Comparison of ENCODE assay signal across 8 mouse cellular contexts in the genomic region with DNA sequence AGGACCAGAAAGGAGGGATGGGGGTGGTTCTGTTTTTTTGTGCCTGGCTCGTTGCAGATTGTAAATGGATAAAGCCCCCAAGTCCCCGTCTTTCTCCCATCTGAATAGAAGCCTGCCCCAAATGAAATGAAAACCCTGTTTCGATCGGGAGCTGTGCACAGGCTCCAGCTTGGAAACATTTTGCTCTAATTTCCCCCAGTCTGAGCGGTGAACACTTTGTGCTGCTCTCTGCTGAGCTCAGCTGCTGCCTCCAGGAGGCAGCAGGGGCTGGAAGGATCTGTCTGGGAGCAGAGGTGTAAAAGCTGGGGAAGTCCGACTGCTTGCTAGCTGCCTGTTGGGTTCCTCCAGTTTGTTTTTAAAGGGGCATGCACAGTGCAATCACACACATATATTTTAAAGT. TPM values are rescaled to one million over a fixed set of nuclear protein-coding genes. Genes with fewer than 3 reads are reported as not detected.
DNase-seq lines count a peak whose midpoint lies in the region; ATAC-seq and TF ChIP-seq lines count a peak whose summit lies in the region.

No protein-coding gene starts in this region.

- H3K27me3 ChIP-seq in spleen, adult 2 months (ENCODE audit: control insufficient read depth, insufficient read depth, low read length): no peaks in the 10 kb centered on the region
- H3K27me3 ChIP-seq in forebrain, embryonic 12.5 days: peaks cover 18% of the 10 kb centered on the region
- peaks cover 2% of the 10 kb centered on the region; the same call in 1 of the 2 replicates for H3K27me3 ChIP-seq in hindbrain, embryonic 11.5 days (ENCODE audit: control insufficient read depth, insufficient read depth, low read length)
- no peaks in the 10 kb centered on the region for H3K27me3 ChIP-seq in stomach, embryonic 14.5 days (ENCODE audit: control insufficient read depth, insufficient read depth, low read length)

- DNase-seq in spleen, adult 2 months (ENCODE audit: low read depth in 1 of 2, low spot score in 2 of 2): no peak
- no peak for DNase-seq in spleen, postnatal 36 days (ENCODE audit: low spot score in 2 of 2)
- peak; percentile 74 for DNase-seq in hindbrain, embryonic 11.5 days (ENCODE audit: low spot score)
- peak; percentile 47 to 76 for DNase-seq in layer of hippocampus, postnatal 14 days (ENCODE audit: low spot score in 2 of 2)
- peak; percentile 41 for DNase-seq in lung, postnatal 25 days (ENCODE audit: low spot score)
- DNase-seq in spleen, postnatal 10 days (ENCODE audit: low spot score in 2 of 2): no peak

- H3K36me3 ChIP-seq in spleen, adult 2 months (ENCODE audit: control insufficient read depth, insufficient read depth, low read length): no peaks in the 10 kb centered on the region
- peaks cover 7% of the 10 kb centered on the region; the same call in 1 of the 2 replicates for H3K36me3 ChIP-seq in forebrain, embryonic 12.5 days (replicated peaks)
- H3K36me3 ChIP-seq in hindbrain, embryonic 11.5 days (ENCODE audit: control insufficient read depth, insufficient read depth, low read length): no peaks in the 10 kb centered on the region
- no peaks in the 10 kb centered on the region for H3K36me3 ChIP-seq in stomach, embryonic 14.5 days (ENCODE audit: control insufficient read depth, insufficient read depth, low read length)

- no peaks in the 10 kb centered on the region; the same call in 1 of the 2 replicates for H3K4me1 ChIP-seq in spleen, adult 2 months (ENCODE audit: control insufficient read depth, insufficient read depth, insufficient read length)
- H3K4me1 ChIP-seq in forebrain, embryonic 12.5 days: peaks cover 79% of the 10 kb centered on the region
- peaks cover 18% of the 10 kb centered on the region for H3K4me1 ChIP-seq in hindbrain, embryonic 11.5 days (replicated peaks; ENCODE audit: control insufficient read depth, insufficient read depth, low read length)
- peaks cover 38% of the 10 kb centered on the region for H3K4me1 ChIP-seq in stomach, embryonic 14.5 days (ENCODE audit: control insufficient read depth, insufficient read depth, low read length)

- no peaks in the 10 kb centered on the region for H3K9me3 ChIP-seq in forebrain, embryonic 12.5 days
- no peaks in the 10 kb centered on the region for H3K9me3 ChIP-seq in hindbrain, embryonic 11.5 days (ENCODE audit: control insufficient read depth, low read length)
- no peaks in the 10 kb centered on the region for H3K9me3 ChIP-seq in stomach, embryonic 14.5 days (ENCODE audit: control insufficient read depth, low read depth, low read length)

- H3K4me3 ChIP-seq in spleen, adult 2 months (ENCODE audit: extremely low read depth, insufficient read depth, insufficient read length): peak overlapping the region; percentile 36
- H3K4me3 ChIP-seq in forebrain, embryonic 12.5 days (replicated peaks): peak overlapping the region; percentile 49
- peak overlapping the region; percentile 61 for H3K4me3 ChIP-seq in hindbrain, embryonic 11.5 days (ENCODE audit: low read depth, low read length)
- H3K4me3 ChIP-seq in stomach, embryonic 14.5 days (ENCODE audit: low read depth, low read length): peak overlapping the region; percentile 49

- no peak for TF ChIP-seq CTCF in spleen, adult 2 months (IDR thresholded peaks at IDR 0.05; ENCODE audit: extremely low read depth, insufficient read depth, insufficient read length, insufficient replicate concordance)

- peak overlapping the region; percentile 39; the same call in 1 of the 2 replicates for H3K27ac ChIP-seq in spleen, adult 2 months (ENCODE audit: insufficient read depth, low read length)
- peak overlapping the region; percentile 90 for H3K27ac ChIP-seq in forebrain, embryonic 12.5 days
- peak overlapping the region; percentile 67 for H3K27ac ChIP-seq in hindbrain, embryonic 11.5 days (ENCODE audit: low read depth, low read length)
- H3K27ac ChIP-seq in stomach, embryonic 14.5 days (ENCODE audit: low read length): peak overlapping the region; percentile 4; the same call in 1 of the 2 replicates

- H3K4me2 ChIP-seq in forebrain, embryonic 12.5 days: peak overlapping the region; percentile 65
- H3K4me2 ChIP-seq in hindbrain, embryonic 11.5 days (replicated peaks; ENCODE audit: low read depth, low read length): peak overlapping the region; percentile 64
- H3K4me2 ChIP-seq in stomach, embryonic 14.5 days (replicated peaks; ENCODE audit: low read depth, low read length): peak overlapping the region; percentile 38

- peak overlapping the region; percentile 62 for H3K9ac ChIP-seq in forebrain, embryonic 12.5 days
- peak overlapping the region; percentile 81 for H3K9ac ChIP-seq in hindbrain, embryonic 11.5 days (ENCODE audit: low read depth, low read length)
- peak overlapping the region; percentile 40 for H3K9ac ChIP-seq in stomach, embryonic 14.5 days (replicated peaks; ENCODE audit: low read depth, low read length)

- peak; percentile 62 for ATAC-seq in forebrain, embryonic 12.5 days (ENCODE audit: low FRiP score)
- peak; percentile 49; the same call in 1 of the 2 replicates for ATAC-seq in hindbrain, embryonic 11.5 days (ENCODE audit: low FRiP score)
- no peak; the same call in 1 of the 2 replicates for ATAC-seq in stomach, embryonic 14.5 days (ENCODE audit: insufficient number of reproducible peaks, insufficient read depth, low FRiP score, low read depth)

- no peak for TF ChIP-seq POLR2A in spleen, adult 2 months (IDR thresholded peaks at IDR 0.05; ENCODE audit: low read depth, low read length)

- WGBS in spleen, adult 2 months: 19% methylated on average over 6 of the region's 6 CpGs
- WGBS in forebrain, embryonic 12.5 days: 0% methylated on average over 6 of the region's 6 CpGs
- 2% methylated on average over 6 of the region's 6 CpGs for WGBS in hindbrain, embryonic 11.5 days
- WGBS in stomach, embryonic 14.5 days: 1% methylated on average over 6 of the region's 6 CpGs

RNA-seq across cellular contexts. Expression of a gene that starts 1.4 kb away (rescaled TPM):
- polyA plus RNA-seq in spleen, adult 2 months (2012; rRNA removed): 84.8 and 119 TPM in 2 replicates
- polyA plus RNA-seq in forebrain, embryonic 12.5 days (2016; fragmentation: Nextera tagmentation; extraction: Ambion mirVana): 25.5 and 28.7 TPM in 2 replicates
- polyA plus RNA-seq in hindbrain, embryonic 11.5 days (2014; fragmentation: Nextera tagmentation; extraction: Ambion mirVana): 25.7 and 29.6 TPM in 2 replicates
- total RNA-seq in layer of hippocampus, postnatal 14 days (2021): 10 to 100 TPM; 10.9 to 14.5 TPM
- polyA plus RNA-seq in stomach, embryonic 14.5 days (2014; fragmentation: Nextera tagmentation; extraction: Ambion mirVana): 34.3 and 37.0 TPM in 2 replicates

RNA-seq across cellular contexts. Expression of a gene that starts 52.0 kb away (rescaled TPM):
- polyA plus RNA-seq in spleen, adult 2 months (2012; rRNA removed): not detected in 2 replicates
- polyA plus RNA-seq in forebrain, embryonic 12.5 days (2016; fragmentation: Nextera tagmentation; extraction: Ambion mirVana): 0.56 TPM in 1 of 2 replicates, not detected in the other
- polyA plus RNA-seq in hindbrain, embryonic 11.5 days (2014; fragmentation: Nextera tagmentation; extraction: Ambion mirVana): 1.0 and 1.1 TPM in 2 replicates
- total RNA-seq in layer of hippocampus, postnatal 14 days (2021): 1 to 10 TPM; 1.0 to 1.2 TPM
- not detected in 2 replicates for polyA plus RNA-seq in stomach, embryonic 14.5 days (2014; fragmentation: Nextera tagmentation; extraction: Ambion mirVana)

Comparison
In these comparisons a context has a peak if more than half of its experiments do, and no peak if none do; other contexts are left out.
1. DNase-seq: peak in hindbrain, embryonic 11.5 days (single experiment), layer of hippocampus, postnatal 14 days (2 of 2) and lung, postnatal 25 days (single experiment); none in spleen, adult 2 months (0 of 2), spleen, postnatal 36 days (0 of 2) and spleen, postnatal 10 days (0 of 2).
2. H3K27ac ChIP-seq: peak in every context shown above with its lines; median percentile 90 in forebrain, embryonic 12.5 days; 67 in hindbrain, embryonic 11.5 days; 39 in spleen, adult 2 months; 4 in stomach, embryonic 14.5 days.
3. Peak in every context shown above with its lines, with median percentiles within 50 percentile points of each other: H3K4me3 ChIP-seq, H3K4me2 ChIP-seq and H3K9ac ChIP-seq.